Mouse (Mus musculus): ENCODE measurements around the gene Nudt3. TPM values are rescaled to one million over a fixed set of nuclear protein-coding genes. Genes with fewer than 3 reads are reported as not detected.

Nudt3 gene
- polyA plus RNA-seq, 1 experiment from 2014 or later: 40.6 TPM

- TF ChIP-seq EP300 (optimal IDR thresholded peaks at IDR 0.05): no peak
- TF ChIP-seq CTCF (IDR thresholded peaks at IDR 0.05; ENCODE audit: low read depth): no peak
- H3K27ac ChIP-seq (replicated peaks): no peak overlapping the region
- DNase-seq (ENCODE audit: low spot score): no peak
- no peak overlapping the region for H3K4me3 ChIP-seq (ENCODE audit: low read depth, low read length)
- H3K4me1 ChIP-seq (replicated peaks; ENCODE audit: control insufficient read depth, insufficient read depth): 0 out of 2 replicates have a peak, but pooled peaks cover 3% of the 10 kb centered on the region
- H3K27me3 ChIP-seq (ENCODE audit: control insufficient read depth, insufficient read depth, low read length): no peaks in the 10 kb centered on the region
- 55% methylated on average over 10 of the region's 10 CpGs for WGBS
- no peaks in the 10 kb centered on the region for H3K9me3 ChIP-seq (ENCODE audit: control insufficient read depth, low read length)
- peaks cover 3% of the 10 kb centered on the region; the same call in 1 of the 2 replicates for H3K36me3 ChIP-seq (ENCODE audit: control insufficient read depth, insufficient read depth, low read length)
- no peak overlapping the region for H3K9ac ChIP-seq (ENCODE audit: low read length)
- no peak for ATAC-seq (ENCODE audit: low FRiP score, low TSS enrichment)
- no peak overlapping the region for H3K4me2 ChIP-seq (replicated peaks; ENCODE audit: low read depth)
These were observed 48.0 kb downstream of the Nudt3 start for GRCm38 (mm10) chr17:27575116-27575776.

GRCm38 (mm10) chr17:27574470-27575115 lies 48.7 kb downstream of the Nudt3 start:
- TF ChIP-seq EP300 (optimal IDR thresholded peaks at IDR 0.05) (no peak), CTCF (IDR thresholded peaks at IDR 0.05; ENCODE audit: low read depth) (no peak)
- Histone ChIP-seq H3K4me1 (replicated peaks; ENCODE audit: control insufficient read depth, insufficient read depth) (0 out of 2 replicates have a peak, but pooled peaks cover 3% of the 10 kb centered on the region), H3K36me3 (ENCODE audit: control insufficient read depth, insufficient read depth, low read length) (peaks cover 2% of the 10 kb centered on the region; the same call in 1 of the 2 replicates), H3K9me3 (ENCODE audit: control insufficient read depth, low read length) (no peaks in the 10 kb centered on the region), H3K9ac (ENCODE audit: low read length) (no peak overlapping the region), H3K4me2 (replicated peaks; ENCODE audit: low read depth) (no peak overlapping the region), H3K27ac (replicated peaks) (no peak overlapping the region), H3K4me3 (ENCODE audit: low read depth, low read length) (no peak overlapping the region), H3K27me3 (ENCODE audit: control insufficient read depth, insufficient read depth, low read length) (no peaks in the 10 kb centered on the region)
- WGBS: 79% methylated on average over 16 of the region's 16 CpGs
- DNase-seq (ENCODE audit: low spot score) (no peak), ATAC-seq (ENCODE audit: low FRiP score, low TSS enrichment) (no peak; the same call in 1 of the 2 replicates)

GRCm38 (mm10) chr17:27573772-27574320 lies 49.4 kb downstream of the Nudt3 start:
- no peak overlapping the region for H3K9ac ChIP-seq (ENCODE audit: low read length)
- no peak overlapping the region for H3K27ac ChIP-seq (replicated peaks)
- DNase-seq (ENCODE audit: low spot score): no peak
- no peaks in the 10 kb centered on the region for H3K27me3 ChIP-seq (ENCODE audit: control insufficient read depth, insufficient read depth, low read length)
- no peak for ATAC-seq (ENCODE audit: low FRiP score, low TSS enrichment)
- no peak for TF ChIP-seq EP300 (optimal IDR thresholded peaks at IDR 0.05)
- no peak for TF ChIP-seq CTCF (IDR thresholded peaks at IDR 0.05; ENCODE audit: low read depth)
- H3K9me3 ChIP-seq (ENCODE audit: control insufficient read depth, low read length): no peaks in the 10 kb centered on the region
- WGBS: 80% methylated on average over 10 of the region's 10 CpGs
- no peak overlapping the region for H3K4me3 ChIP-seq (ENCODE audit: low read depth, low read length)
- H3K4me1 ChIP-seq (replicated peaks; ENCODE audit: control insufficient read depth, insufficient read depth): 0 out of 2 replicates have a peak, but pooled peaks cover 3% of the 10 kb centered on the region
- no peak overlapping the region for H3K4me2 ChIP-seq (replicated peaks; ENCODE audit: low read depth)
- H3K36me3 ChIP-seq (ENCODE audit: control insufficient read depth, insufficient read depth, low read length): no peaks in the 10 kb centered on the region; the same call in 1 of the 2 replicates

GRCm38 (mm10) chr17:27571315-27571714 lies 52.0 kb downstream of the Nudt3 start:
- TF ChIP-seq CTCF (IDR thresholded peaks at IDR 0.05; ENCODE audit: low read depth): no peak
- no peak for TF ChIP-seq EP300 (optimal IDR thresholded peaks at IDR 0.05)
- WGBS: 73% methylated on average over 8 of the region's 8 CpGs
- H3K27ac ChIP-seq (replicated peaks): no peak overlapping the region
- no peak overlapping the region for H3K4me2 ChIP-seq (replicated peaks; ENCODE audit: low read depth)
- no peaks in the 10 kb centered on the region for H3K27me3 ChIP-seq (ENCODE audit: control insufficient read depth, insufficient read depth, low read length)
- 0 out of 2 replicates have a peak, but pooled peaks cover 3% of the 10 kb centered on the region for H3K4me1 ChIP-seq (replicated peaks; ENCODE audit: control insufficient read depth, insufficient read depth)
- H3K36me3 ChIP-seq (ENCODE audit: control insufficient read depth, insufficient read depth, low read length): no peaks in the 10 kb centered on the region
- H3K4me3 ChIP-seq (ENCODE audit: low read depth, low read length): no peak overlapping the region
- DNase-seq (ENCODE audit: low spot score) (no peak), ATAC-seq (ENCODE audit: low FRiP score, low TSS enrichment) (no peak)
- no peaks in the 10 kb centered on the region for H3K9me3 ChIP-seq (ENCODE audit: control insufficient read depth, low read length)
- no peak overlapping the region for H3K9ac ChIP-seq (ENCODE audit: low read length)

- 84% methylated on average over 5 of the region's 5 CpGs for WGBS
These were observed 55.1 kb downstream of the Nudt3 start for GRCm38 (mm10) chr17:27568228-27568627.

More at GRCm38 (mm10) chr17:27568228-27568627, 55.1 kb downstream of the Nudt3 start:
- TF ChIP-seq EP300 (optimal IDR thresholded peaks at IDR 0.05) (no peak), CTCF (IDR thresholded peaks at IDR 0.05; ENCODE audit: low read depth) (no peak)
- no peak overlapping the region for H3K4me3 ChIP-seq (ENCODE audit: low read depth, low read length)
- no peaks in the 10 kb centered on the region for H3K36me3 ChIP-seq (ENCODE audit: control insufficient read depth, insufficient read depth, low read length)
- ATAC-seq (ENCODE audit: low FRiP score, low TSS enrichment) (no peak), DNase-seq (ENCODE audit: low spot score) (no peak)
- H3K4me2 ChIP-seq (replicated peaks; ENCODE audit: low read depth): no peak overlapping the region
- H3K9ac ChIP-seq (ENCODE audit: low read length): no peak overlapping the region
- H3K4me1 ChIP-seq (replicated peaks; ENCODE audit: control insufficient read depth, insufficient read depth): 0 out of 2 replicates have a peak, but pooled peaks cover 3% of the 10 kb centered on the region
- H3K27ac ChIP-seq (replicated peaks): no peak overlapping the region
- H3K27me3 ChIP-seq (ENCODE audit: control insufficient read depth, insufficient read depth, low read length): no peaks in the 10 kb centered on the region
- H3K9me3 ChIP-seq (ENCODE audit: control insufficient read depth, low read length): no peaks in the 10 kb centered on the region
